Mouse (Mus musculus) liver, postnatal 0 days (tissue): ENCODE results near the gene Cdh23.

Experiments
- CTCF ChIP-seq: sonication (generic); IDR thresholded peaks from 2 replicates; pipeline ENCODE4 v1.5.1; 2016; ENCODE audit warnings: antibody characterized with exemption, low read depth
- EP300 ChIP-seq: IDR thresholded peaks from 2 replicates; pipeline ENCODE4 v1.6.1; 2016; ENCODE audit warnings: antibody characterized with exemption, low read depth, mild to moderate bottlenecking

DNA sequence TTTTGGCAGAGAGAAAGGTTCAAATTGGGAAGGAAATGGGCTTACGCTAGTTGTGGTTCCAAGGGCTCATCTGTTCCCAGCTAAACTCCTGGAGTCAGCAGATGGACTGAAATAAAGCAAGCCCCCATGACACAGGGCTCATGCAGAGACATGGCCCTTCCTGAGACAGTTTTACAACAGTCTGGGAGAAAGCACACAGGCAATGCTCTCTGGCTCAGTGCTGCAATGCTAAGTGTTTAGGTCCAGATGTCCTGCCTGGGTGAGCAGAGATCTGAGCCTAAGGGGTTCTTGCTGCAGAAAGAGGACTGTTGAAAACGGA, 334.0 kb downstream of the Cdh23 start:
- TF ChIP-seq CTCF (no peak), EP300 (no peak)
